Mouse (Mus musculus): ENCODE data around the gene Irf4.

Gene Irf4

DNA sequence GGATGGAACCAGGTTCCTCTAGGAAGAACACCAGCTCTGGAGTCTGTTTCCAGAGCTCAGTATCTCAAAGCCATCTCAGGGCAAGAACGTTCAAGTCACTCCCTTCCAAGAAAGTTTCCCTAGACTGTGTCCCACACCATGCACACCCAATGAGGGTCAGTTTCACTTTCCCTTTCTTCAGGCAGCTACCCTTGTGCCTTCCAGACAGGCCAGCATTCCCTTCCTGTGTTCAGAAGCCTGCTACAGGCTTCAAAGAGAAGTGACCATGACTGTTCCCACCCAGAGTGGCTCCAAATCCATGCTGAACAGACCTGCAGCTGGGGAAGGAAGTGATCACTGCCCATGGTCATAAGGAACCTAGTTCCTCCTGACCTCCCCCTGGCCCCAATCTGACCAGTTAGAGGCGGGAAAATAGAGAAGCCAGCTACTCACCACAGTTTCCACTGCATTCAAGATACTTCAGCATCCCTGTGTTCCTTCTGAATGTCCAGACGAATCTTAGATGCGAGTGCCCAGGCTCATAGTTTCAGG, 10.7 kb upstream of the Irf4 start:
- no peak for DNase-seq (ENCODE audit: low spot score)

DNA sequence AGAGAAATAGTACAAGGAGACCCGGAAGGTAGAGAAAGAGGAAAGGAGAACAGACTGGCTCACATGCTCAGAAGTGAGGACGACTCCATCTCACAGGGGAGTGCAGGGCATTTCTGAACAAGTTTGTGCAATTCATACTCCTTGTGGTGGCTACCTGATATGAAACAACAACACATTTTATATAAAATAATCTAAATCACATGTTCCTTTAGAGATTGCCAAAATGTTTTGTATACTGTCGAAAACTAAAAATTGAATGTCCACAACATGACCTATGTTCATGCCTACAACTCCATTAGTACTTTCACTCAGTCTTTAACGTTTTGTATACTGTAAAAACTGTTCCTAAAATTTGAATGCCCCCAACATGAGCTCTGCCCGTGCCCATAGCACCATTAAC, 7.9 kb upstream of the Irf4 start:
- no peak for DNase-seq (ENCODE audit: low spot score)

DNA sequence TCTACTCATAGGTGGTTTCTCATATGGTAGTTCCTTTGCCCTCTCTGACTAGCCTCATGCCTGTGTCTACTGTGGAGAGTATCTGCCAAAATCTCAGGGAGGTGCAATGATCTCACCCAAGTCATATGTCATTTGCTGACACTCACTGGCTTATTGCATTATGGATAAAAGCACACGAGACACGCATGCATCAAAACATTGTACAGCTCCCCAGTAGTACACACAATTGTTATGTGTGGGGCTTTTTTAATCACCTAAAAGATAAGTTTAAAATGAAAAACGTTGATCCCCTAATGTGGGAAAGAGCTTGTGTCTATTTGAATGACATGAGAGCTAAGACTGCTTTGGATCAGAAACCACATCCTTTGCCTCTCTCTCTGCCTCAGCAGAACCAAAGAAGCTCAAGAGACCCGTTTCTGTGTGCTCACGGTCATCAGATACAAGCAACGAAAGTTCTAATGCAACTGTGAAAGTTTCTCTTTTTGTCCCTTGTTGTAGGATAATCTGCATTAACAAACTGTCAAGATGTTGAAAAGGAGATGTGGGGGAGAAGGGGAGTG, 6.5 kb upstream of the Irf4 start:
- DNase-seq (ENCODE audit: low spot score) = no peak

DNA sequence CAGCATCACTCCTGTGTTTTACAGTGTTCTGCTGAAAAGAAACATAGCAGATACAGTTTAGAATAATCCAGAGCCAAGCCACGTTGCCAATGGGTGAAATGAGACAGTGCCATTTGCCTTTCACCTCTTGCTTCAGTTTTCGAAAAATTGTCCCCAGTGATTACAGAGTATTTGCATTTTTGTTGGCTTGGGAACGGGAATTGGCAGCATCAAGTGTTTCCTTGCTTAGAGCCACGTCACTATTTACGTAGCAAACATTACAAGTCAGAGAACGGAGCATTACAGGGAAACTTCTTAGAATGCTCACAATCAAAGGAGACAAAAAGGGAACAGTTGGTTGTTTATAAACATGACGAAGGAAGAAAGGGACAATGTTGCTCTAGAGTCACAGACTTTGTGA, 3.9 kb upstream of the Irf4 start:
- no peak for DNase-seq (ENCODE audit: low spot score)

DNA sequence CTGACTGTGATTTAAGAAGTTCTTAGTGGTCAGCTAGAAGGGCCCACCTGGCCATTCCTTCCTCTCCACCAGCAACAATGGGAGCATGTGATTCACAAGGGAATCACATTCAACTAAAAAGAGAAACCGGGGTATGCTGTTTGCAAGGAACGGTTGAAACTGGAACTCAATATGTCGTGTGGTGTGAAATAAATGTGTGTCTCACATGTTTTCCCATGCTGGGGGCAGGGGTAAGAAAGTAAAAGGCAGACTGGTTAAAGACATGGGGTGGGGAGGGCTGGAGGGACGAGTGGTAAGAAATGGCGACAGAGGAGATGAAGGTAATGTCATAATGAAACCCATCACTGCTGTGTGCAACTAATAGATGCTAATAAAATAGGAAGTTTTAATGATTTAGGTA, 2.0 kb upstream of the Irf4 start:
- no peak for DNase-seq (ENCODE audit: low spot score)

DNA sequence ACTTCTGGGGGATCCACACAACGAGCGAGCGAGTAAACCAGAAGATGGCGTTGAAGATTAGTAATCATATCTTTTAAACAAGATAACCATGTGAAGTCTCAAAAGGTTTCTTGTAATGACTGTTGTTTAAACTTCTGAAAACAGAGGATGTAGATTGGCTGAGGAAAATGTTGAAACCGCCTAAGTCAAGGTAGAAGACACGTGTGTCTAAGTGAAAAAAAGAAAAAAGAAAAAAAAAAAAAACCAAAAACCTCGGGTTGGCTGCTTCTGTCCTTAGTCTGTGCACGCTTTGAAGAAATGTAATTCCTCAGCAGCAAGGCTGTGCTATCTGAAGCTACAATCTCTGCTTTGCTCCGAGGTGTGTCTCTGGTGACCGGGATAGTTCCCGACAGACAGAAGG, 1.5 kb upstream of the Irf4 start:
- DNase-seq (ENCODE audit: low spot score) = no peak

DNA sequence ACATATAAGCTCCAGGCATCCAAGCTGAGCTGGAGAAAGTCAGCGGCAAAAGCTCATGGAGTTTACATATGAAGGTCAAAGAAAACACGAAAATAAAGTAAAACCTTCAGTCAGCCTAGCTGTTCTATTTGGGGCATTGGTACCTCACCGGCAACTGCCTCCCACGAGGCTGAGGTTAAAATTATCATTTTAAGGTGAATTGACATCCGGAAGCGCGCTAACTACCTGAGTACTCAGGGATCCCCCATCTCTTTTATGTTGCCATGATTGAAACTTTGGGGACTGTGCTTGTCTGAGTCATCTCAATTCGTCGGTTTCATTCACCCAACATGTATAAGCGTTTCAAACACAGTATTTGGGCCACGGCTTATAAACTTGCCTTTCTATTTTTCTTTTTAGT, 705 bp upstream of the Irf4 start:
- DNase-seq (ENCODE audit: low spot score) = no peak

DNA sequence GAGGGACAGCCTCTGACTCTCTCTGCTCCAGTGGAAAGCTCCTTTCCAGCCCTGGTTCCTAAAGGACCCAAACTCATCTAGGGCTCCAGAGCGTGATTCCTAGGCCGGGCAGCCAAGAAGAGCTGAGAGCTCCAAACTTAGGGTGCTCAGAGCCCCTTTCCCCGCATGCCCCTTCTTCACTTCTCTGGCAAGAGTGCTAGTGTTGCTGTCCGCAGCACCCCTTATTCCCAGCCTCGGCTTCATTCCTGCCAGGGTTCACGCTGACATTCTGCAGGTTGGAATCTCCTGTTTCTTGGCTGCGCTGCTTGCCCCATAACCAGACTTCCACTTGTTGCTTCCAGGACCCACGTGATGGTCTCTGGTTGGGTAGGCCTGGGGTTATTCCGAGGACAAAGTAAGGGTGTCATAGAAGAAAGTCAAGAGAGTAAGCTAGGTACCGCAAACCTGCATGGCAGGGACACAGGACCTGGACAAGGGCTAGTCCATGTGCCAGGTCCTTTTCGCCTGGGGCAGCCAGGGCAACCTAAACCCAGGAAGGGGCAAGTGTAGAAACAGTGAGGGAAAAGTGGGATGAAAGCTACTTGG, 623 bp downstream of the Irf4 start:
- DNase-seq (ENCODE audit: low spot score) = no peak

DNA sequence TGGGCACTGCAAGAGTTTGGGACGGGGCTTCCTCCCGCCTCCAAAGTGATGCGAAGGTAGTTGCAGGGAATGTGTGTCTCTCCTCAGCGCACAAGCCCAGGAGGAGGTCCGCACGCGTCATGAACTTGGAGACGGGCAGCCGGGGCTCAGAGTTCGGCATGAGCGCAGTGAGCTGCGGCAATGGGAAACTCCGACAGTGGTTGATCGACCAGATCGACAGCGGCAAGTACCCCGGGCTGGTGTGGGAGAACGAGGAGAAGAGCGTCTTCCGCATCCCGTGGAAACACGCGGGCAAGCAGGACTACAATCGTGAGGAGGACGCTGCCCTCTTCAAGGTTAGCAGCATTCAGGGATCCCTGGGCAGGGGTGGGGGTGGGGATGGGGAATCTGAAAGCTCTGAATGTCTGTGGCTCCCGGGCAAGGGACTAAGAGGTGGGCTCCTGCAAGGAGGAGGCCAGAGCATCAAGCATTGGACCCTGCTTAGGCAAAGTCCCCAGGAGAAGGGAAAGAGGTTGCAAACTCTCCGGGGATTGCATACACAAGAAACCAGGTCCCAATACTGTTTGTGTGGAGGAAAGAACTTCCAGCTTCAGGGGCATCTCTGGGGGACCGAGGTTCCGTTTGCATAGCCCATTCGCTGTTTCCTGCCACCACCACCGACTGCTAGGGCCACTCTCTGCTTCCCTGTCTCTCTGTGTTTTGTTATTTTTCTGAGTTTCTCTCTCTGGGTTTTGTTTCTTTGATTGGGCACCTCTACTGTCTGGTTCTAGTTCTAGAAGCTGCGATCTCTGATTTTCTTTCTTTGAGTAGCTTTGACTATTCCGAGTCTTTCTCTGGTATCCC, 1.7 kb downstream of the Irf4 start:
- DNase-seq (ENCODE audit: low spot score) = no peak

DNA sequence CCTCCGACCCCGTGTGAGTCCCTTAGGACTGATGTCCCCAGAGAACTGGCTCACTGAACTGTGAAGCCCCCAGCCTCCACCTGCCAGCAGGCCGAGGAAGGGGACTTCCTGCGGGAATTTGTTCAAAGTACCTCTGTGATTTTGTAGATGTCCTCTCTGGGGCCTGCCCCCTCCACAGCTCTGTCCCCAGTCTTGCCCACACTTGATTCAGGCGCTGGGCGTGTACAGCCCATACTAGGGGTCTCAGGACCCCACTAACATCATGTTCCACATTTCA, 2.2 kb downstream of the Irf4 start:
- DNase-seq (ENCODE audit: low spot score) = no peak

DNA sequence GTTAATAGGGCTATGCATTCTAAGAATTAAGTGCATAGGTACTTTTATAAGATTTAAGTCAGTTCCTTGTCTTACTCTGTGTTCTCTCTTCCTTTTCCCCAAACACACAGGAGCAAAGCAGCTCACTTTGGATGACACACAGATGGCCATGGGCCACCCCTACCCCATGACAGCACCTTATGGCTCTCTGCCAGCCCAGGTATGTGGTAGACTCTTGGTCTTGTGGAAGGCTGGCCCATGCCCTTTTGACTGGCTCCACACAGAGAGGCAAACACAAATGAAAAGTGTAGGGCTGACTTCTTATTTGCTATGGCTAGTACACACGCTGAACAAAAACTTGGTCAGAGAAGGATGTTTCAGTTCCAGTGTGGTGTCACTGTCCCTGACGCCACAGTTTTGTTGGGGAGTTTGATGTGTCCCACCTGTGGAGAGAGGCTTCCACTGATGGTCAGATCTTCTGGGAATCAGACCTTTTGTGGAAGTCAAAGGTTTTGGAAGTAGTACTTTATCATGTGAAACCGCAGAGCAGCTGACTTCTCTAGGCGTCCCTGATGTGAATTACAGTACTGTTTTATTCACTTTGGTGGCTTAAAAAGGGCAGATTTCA, 3.7 kb downstream of the Irf4 start:
- no peak for DNase-seq (ENCODE audit: low spot score)

DNA sequence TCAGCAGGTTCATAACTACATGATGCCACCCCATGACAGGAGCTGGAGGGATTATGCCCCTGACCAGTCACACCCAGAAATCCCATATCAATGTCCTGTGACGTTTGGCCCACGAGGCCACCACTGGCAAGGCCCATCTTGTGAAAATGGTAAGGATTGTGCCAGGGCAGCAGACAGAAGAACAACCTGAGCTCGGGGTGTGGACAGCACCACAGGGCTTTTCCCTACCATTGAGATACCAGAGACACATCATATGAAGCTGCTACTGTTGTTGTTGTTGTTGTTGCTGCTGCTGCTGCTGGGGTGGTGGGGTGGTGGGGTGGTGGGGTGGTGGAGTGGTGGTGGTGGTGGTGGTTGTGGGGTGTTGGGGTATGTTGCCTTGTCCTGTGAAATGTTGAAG, 4.4 kb downstream of the Irf4 start:
- no peak for DNase-seq (ENCODE audit: low spot score)

DNA sequence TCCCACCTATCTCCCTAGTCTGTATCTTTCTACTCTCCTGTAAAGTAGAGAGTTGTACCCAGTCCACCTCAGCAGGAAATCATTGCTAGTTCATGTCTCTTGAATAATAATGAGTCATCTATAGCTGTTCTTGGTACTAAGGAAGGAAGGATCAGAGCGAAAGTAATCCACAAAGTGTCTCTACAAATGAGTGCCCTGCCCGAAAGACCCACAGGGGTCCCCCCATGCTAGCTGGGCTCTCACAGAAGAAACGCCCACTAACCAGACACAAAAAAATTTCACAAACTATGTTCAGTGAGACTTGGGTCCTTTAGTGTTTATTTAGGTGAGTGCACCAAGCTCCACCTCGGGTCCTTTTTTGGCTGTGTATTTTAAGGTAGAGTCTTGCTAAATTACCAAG, 5.0 kb downstream of the Irf4 start:
- no peak for DNase-seq (ENCODE audit: low spot score)

DNA sequence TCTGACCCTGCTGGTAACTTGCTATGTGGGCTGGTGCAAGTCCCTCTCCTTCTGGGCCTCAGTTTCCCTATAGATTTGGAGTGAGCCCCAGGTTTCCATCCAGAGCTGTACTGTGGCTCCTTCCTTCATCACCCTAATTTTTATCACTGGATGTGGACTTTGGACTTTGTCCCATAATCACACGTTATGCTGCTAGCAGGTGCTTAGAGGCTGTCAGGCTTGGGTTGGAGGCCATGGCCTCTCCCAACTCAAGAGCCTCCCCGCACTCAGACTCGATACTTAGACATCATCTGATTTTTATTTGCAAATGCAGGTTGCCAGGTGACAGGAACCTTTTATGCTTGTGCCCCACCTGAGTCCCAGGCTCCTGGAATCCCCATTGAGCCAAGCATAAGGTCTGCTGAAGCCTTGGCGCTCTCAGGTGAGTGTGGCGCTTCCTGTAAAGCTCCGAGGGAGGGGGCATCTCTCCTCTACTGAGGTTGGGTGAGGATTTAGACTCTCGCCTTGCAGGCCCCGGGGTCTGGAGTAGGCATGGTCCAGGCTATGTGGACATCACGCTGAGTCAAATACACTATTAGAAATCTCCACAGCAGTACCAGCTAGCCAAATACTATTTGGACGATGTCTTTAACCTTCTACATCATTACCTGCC, 5.9 kb downstream of the Irf4 start:
- no peak for DNase-seq (ENCODE audit: low spot score)

DNA sequence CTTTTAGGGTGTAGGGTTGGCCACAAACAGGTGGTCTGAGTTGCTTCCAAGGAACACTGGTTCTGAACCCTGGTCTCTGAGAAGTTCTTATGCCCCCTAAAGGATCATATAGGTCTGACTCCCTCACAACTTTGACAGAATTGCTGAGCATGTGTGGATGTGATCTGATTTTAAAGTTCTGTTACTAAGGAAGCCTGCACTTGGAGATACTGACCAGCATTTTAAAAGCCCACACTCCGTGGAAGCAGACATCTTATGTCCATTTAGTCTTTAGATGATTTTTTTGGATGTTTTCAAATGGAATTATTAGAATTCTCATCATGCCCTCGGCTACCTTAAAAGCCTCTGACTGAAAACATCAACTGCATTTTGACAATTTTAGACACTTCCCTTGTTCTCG, 6.6 kb downstream of the Irf4 start:
- DNase-seq (ENCODE audit: low spot score) = no peak

DNA sequence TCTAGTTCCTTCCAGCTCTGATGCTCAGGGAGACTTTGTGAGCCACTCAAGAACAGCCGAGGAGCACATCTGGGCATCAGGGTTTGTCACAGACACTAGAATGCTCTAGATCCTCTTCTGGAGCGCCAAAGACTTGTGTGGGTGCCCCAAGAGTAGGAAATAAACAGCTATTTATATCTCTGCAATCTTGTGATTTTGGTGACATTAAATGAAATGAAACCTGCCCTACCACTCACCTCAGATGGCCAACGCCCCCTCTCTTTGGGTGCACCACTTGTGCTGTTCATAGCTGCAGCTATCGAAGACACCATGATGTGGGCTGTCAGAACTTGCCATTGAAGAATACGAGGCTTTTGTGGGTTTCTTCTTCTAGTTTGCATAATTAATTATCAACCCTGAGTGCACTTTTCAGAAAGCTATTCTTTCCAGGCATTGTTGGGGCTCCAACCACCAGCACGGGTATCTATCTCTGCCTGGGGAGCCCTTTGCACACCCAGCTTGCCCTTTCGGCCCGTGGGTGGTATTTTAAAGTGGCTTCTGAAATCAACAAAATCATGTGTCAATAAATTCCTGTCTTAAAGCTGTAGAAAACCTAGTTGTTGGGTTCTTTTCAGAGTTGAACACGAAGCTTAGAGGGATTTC, 7.1 kb downstream of the Irf4 start:
- no peak for DNase-seq (ENCODE audit: low spot score)

DNA sequence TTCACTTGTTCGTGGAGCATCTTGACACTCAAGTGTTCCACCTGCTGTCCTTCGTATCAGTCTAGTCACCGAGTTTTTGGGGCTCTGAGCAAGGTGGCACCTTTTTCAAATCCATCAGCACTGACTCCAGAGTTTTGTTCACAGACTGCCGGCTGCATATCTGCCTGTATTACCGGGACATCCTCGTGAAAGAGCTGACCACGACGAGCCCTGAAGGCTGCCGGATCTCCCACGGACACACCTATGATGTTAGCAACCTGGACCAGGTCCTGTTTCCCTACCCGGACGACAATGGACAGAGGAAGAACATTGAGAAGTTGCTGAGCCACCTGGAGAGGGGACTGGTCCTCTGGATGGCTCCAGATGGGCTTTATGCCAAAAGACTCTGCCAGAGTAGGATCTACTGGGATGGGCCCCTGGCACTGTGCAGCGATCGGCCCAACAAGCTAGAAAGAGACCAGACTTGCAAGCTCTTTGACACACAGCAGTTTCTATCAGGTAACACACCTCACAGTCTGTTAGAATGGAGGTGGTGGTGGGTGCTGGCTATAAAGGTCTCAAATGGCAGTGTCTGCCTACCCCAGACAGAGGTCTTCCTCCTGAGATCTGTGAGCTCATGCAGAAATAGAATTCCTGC, 8.4 kb downstream of the Irf4 start:
- no peak for DNase-seq (ENCODE audit: low spot score)

DNA sequence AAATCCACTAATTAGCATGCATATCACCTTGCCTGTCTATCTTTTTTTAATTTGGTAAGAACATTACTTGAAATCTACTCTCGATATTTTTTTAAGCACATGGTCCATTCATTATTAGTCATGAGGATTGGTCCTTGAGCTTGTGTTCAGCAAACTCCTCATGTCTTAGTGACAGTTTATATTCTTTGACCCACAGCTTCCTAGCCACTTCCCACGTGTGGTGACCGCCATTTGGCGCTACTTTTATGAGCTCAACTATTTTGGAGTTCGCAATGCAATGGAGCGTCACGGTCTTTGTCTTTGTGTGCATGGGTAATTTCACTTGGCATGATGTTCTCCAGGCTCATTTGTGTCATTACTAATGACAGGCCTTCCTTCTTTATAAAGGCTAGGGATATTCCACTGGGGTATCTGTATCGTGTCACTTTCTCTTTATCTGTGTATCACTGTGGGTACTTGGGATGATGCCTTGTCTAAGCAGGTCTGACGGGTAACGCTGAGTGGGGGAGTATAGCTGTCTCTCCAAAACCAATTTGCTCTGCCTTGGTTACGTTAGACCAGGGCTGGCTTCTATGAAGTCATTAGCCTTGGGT, 9.9 kb downstream of the Irf4 start:
- DNase-seq (ENCODE audit: low spot score) = no peak

DNA sequence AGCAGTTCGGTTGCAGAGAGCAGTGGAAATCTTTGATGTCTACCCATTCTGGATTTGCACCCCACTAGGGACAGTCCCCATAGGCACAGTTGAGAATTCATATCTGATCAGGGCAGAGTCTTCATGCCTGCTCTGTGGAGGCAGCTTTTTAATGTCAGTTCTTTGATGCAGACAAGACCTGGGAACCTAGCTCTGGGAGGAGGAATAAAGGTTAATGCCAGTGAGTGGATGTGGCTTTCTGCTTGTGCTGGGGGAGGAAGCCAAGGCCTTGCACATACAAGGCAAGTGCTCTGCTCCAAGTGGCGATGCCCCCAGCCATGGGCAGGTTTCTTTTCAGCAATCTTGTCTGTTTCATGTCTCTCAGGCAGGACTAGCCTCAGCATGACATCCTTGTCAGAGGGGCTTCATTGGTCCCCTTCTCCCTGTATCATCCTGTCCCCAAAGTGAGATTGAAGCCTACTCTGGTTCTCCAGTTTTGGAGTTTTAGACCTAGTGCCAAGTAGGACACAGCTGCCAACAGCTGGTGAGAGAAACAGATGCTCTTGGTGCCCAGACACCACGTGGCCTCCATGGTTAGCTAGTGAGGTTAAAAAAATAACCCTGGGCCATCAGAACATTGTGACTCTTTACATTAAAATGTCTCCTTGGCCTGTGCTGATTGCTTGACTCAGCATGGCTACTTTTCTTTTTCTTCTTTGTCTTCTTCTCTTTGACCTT, 11.5 kb downstream of the Irf4 start:
- DNase-seq (ENCODE audit: low spot score) = no peak

DNA sequence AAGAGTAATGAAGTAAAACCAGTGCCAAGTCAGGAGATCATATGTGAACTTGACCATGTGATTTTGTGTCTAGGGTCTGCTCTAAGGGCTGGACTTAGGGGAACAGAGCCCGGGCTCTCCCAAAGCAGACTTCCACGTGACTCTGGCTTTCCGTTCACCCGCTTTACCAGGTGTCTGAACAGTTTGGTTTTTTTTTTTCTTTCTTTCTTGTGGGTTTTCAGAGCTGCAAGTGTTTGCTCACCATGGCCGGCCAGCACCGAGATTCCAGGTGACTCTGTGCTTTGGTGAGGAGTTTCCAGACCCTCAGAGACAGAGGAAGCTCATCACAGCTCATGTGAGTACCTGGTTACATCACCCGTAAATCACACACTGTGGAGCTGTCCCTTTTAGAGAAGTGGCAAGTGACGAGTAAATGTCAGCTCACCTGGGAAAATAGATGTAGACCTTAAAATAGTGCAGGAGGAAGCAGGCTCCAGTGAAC, 12.2 kb downstream of the Irf4 start:
- no peak for DNase-seq (ENCODE audit: low spot score)

DNA sequence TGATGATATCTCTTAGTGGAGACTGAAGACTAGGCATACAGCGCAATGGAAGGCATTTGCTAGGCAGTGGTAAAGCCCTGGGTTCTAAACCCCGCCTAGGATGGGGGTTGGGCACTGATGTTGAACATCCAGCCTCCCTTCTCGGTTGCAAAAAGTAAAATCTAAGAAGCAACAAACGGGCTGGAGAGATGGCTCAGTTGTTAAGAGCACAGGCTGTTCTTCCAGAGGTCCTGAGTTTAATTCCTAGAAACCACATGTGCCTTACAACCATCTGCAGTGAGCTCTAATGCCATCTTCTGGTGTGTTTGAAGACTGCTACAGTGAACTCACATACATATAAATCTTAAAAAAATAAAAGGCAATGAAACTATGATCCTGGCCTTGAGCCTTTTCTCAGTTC, 13.2 kb downstream of the Irf4 start:
- no peak for DNase-seq (ENCODE audit: low spot score)
